Mouse (Mus musculus) ES-E14 (cell line): ENCODE measurements at regions not wholly inside any gene's neighbourhood (a gene's known extent, or its start where the extent isn't known, plus 50 kb on each side); places are given as distances from the start of the nearest gene placed in this dataset.

Source experiments
- DNase-seq: peaks from one replicate; pipeline ENCODE4 v3.0.0-alpha.2; 2013; ENCODE audit warnings: low read depth, low spot score
- H3K27ac ChIP-seq: 2 replicates; pipeline ENCODE4 v1.5.1; 2012; ENCODE audit warnings: low read depth, mild to moderate bottlenecking, low read length, moderate library complexity, mixed read lengths; ENCODE audit not compliant: poor library complexity, insufficient read depth, severe bottlenecking
- H3K36me3 ChIP-seq: 2 replicates; pipeline ENCODE4 v1.6.1; 2012; ENCODE audit warnings: mild to moderate bottlenecking, low read length, moderate library complexity, mixed read lengths; ENCODE audit not compliant: control insufficient read depth, poor library complexity, insufficient read depth, severe bottlenecking
- H3K4me1 ChIP-seq, 2 experiments: fragments of 150-350 bp in 1 of 2; sonication (generic) in 1 of 2; 2 replicates each; pipeline ENCODE4 v1.6.1; 2012; ENCODE audit warnings: low read length in 2 of 2, mild to moderate bottlenecking in 1 of 2, mixed read lengths in 1 of 2; ENCODE audit not compliant: control insufficient read depth in 2 of 2, insufficient read depth in 2 of 2, poor library complexity in 1 of 2
- H3K4me3 ChIP-seq, 2 experiments: fragments of 150-350 bp in 1 of 2; sonication (generic) in 1 of 2; 2 replicates each; pipeline ENCODE4 v1.5.1; 2012; ENCODE audit warnings: low read length in 2 of 2, low read depth in 1 of 2, mild to moderate bottlenecking in 1 of 2, mixed read lengths in 1 of 2; ENCODE audit not compliant: insufficient read depth in 1 of 2, poor library complexity in 1 of 2, severe bottlenecking in 1 of 2
- H3K9ac ChIP-seq: 2 replicates; pipeline ENCODE4 v1.6.1; 2012; ENCODE audit warnings: low read depth, mild to moderate bottlenecking, low read length, mixed read lengths; ENCODE audit not compliant: poor library complexity, insufficient read depth, severe bottlenecking
- H3K9me3 ChIP-seq: fragments of 150-350 bp; sonication (generic); 2 replicates; pipeline ENCODE4 v1.6.1; 2012; ENCODE audit warnings: low read depth, mild to moderate bottlenecking, low read length; ENCODE audit not compliant: control insufficient read depth, insufficient read depth
- CHD2 ChIP-seq: IDR thresholded peaks from 2 replicates; pipeline ENCODE4 v1.6.1; 2014; ENCODE audit warnings: mild to moderate bottlenecking, low read depth, low read length, inconsistent platforms
- HCFC1 ChIP-seq: IDR thresholded peaks from 2 replicates; pipeline ENCODE4 v1.6.1; 2012; ENCODE audit warnings: low read length, inconsistent platforms, borderline replicate concordance; ENCODE audit not compliant: insufficient read depth
- MAFK ChIP-seq: IDR thresholded peaks from 2 replicates; pipeline ENCODE4 v1.6.1; 2014; ENCODE audit warnings: mild to moderate bottlenecking, low read depth, low read length, inconsistent platforms; ENCODE audit not compliant: insufficient read depth
- ZC3H11A ChIP-seq: IDR thresholded peaks from 2 replicates; pipeline ENCODE4 v1.6.1; 2012; ENCODE audit warnings: low read depth, mild to moderate bottlenecking, inconsistent platforms, low read length, borderline replicate concordance
- ZNF384 ChIP-seq: IDR thresholded peaks from 2 replicates; pipeline ENCODE4 v1.6.1; 2012; ENCODE audit warnings: low read depth, low read length, inconsistent platforms
- in situ Hi-C, 2 experiments: fragments of 600-800 bp; cut with MboI; formaldehyde crosslinking; loops; one replicate each; pipeline ENCODE4 v1.15.1; 2025; ENCODE audit warnings: low sequenced_read_pairs in 2 of 2, inconsistent platforms in 1 of 2; ENCODE audit not compliant: unreplicated experiment in 2 of 2

- no peaks in the 10 kb centered on the region for H3K9me3 ChIP-seq
- in situ Hi-C loops: no loop called here
- no peak overlapping the region for H3K4me3 ChIP-seq
- no peak overlapping the region for H3K9ac ChIP-seq
- no peak for TF ChIP-seq HCFC1
- TF ChIP-seq ZNF384: no peak
- TF ChIP-seq MAFK: no peak
- no peak for TF ChIP-seq CHD2
- TF ChIP-seq ZC3H11A: no peak
- no peaks in the 10 kb centered on the region for H3K36me3 ChIP-seq
- no peaks in the 10 kb centered on the region for H3K4me1 ChIP-seq
- H3K27ac ChIP-seq: no peak overlapping the region
- no peak for DNase-seq
Observed at GRCm38 (mm10) chr10:126799393-126799792, 101.8 kb downstream of the Atp23 start.

GRCm38 (mm10) chr10:126793136-126793535 lies 108.0 kb downstream of the Atp23 start:
- H3K4me1 ChIP-seq: no peaks in the 10 kb centered on the region

GRCm38 (mm10) chr10:126792371-126792835 lies 108.8 kb downstream of the Atp23 start:
- Histone ChIP-seq H3K9ac (no peak overlapping the region), H3K4me1 (no peaks in the 10 kb centered on the region), H3K4me3 (no peak overlapping the region), H3K36me3 (no peaks in the 10 kb centered on the region), H3K9me3 (no peaks in the 10 kb centered on the region), H3K27ac (no peak overlapping the region)
- TF ChIP-seq ZNF384 (no peak), HCFC1 (no peak), MAFK (no peak), ZC3H11A (no peak), CHD2 (no peak)
- no peak for DNase-seq
- in situ Hi-C loops: no loop called here

More at GRCm38 (mm10) chr10:126793136-126793535, 108.0 kb downstream of the Atp23 start:
- Histone ChIP-seq H3K27ac (no peak overlapping the region), H3K4me3 (no peak overlapping the region), H3K9me3 (no peaks in the 10 kb centered on the region), H3K9ac (no peak overlapping the region), H3K36me3 (no peaks in the 10 kb centered on the region)
- TF ChIP-seq MAFK (no peak), CHD2 (no peak), ZNF384 (no peak), ZC3H11A (no peak), HCFC1 (no peak)
- DNase-seq: no peak
- in situ Hi-C loops: no loop called here

- no peaks in the 10 kb centered on the region for H3K9me3 ChIP-seq
- H3K4me1 ChIP-seq: no peaks in the 10 kb centered on the region
- DNase-seq: no peak
- no peak overlapping the region for H3K27ac ChIP-seq
- no peaks in the 10 kb centered on the region for H3K36me3 ChIP-seq
- TF ChIP-seq CHD2 (no peak), ZC3H11A (no peak), HCFC1 (no peak), MAFK (no peak), ZNF384 (no peak)
- no peak overlapping the region for H3K4me3 ChIP-seq
- H3K9ac ChIP-seq: no peak overlapping the region
- in situ Hi-C loops: no loop called here
Observed at GRCm38 (mm10) chr10:126788277-126788676, 112.9 kb downstream of the Atp23 start.

- H3K9me3 ChIP-seq: no peaks in the 10 kb centered on the region
- no peak for DNase-seq
- TF ChIP-seq MAFK (no peak), ZC3H11A (no peak), ZNF384 (no peak), CHD2 (no peak), HCFC1 (no peak)
- H3K9ac ChIP-seq: no peak overlapping the region
- H3K36me3 ChIP-seq: no peaks in the 10 kb centered on the region
- H3K4me1 ChIP-seq: peaks cover 0 to 3% of the 10 kb centered on the region in 2 experiments; a peak in 1 of 4 replicates
- 0 out of 2 replicates have a peak overlapping the region, but pooled peaks have one; percentile 22 for H3K27ac ChIP-seq
- in situ Hi-C loops: no loop called here
- no peak overlapping the region for H3K4me3 ChIP-seq
Observed at GRCm38 (mm10) chr10:126783161-126783560, 118.0 kb downstream of the Atp23 start.
